Mouse (Mus musculus) myocyte (in vitro differentiated cells): ENCODE measurements at regions not wholly inside any gene's neighbourhood (a gene's known extent, or its start where the extent isn't known, plus 50 kb on each side); places are given as distances from the start of the nearest gene placed in this dataset.

ENCODE experiments used
- H3K27me3 ChIP-seq: one replicate; pipeline ENCODE4 v1.6.1; 2011; ENCODE audit not compliant: control insufficient read depth, insufficient read depth, insufficient read length
- H3K36me3 ChIP-seq: one replicate; pipeline ENCODE4 v1.6.1; 2011; ENCODE audit not compliant: control insufficient read depth, insufficient read depth
- H3K4me2 ChIP-seq: one replicate; pipeline ENCODE4 v1.6.1; 2011; ENCODE audit warnings: low read depth, control low read depth
- H3K4me3 ChIP-seq: one replicate; pipeline ENCODE4 v1.5.1; 2011; ENCODE audit warnings: mild to moderate bottlenecking, control low read depth, moderate library complexity
- H3K79me2 ChIP-seq: one replicate; pipeline ENCODE4 v1.6.1; 2011; ENCODE audit not compliant: control insufficient read depth, insufficient read depth
- H3ac ChIP-seq: one replicate; pipeline ENCODE4 v1.6.1; 2011; ENCODE audit not compliant: control insufficient read depth, insufficient read length
- CEBPB ChIP-seq: IDR thresholded peaks from 2 replicates; pipeline ENCODE4 v1.6.1; 2011; ENCODE audit warnings: mild to moderate bottlenecking, moderate library complexity; ENCODE audit not compliant: poor library complexity, insufficient read depth, severe bottlenecking
- E2F4 ChIP-seq: IDR thresholded peaks from one replicate; pipeline ENCODE4 v1.6.1; 2011; ENCODE audit warnings: mild to moderate bottlenecking, control low read depth, moderate library complexity; ENCODE audit not compliant: insufficient read depth
- MAX ChIP-seq: IDR thresholded peaks from one replicate; pipeline ENCODE4 v1.6.1; 2011; ENCODE audit warnings: low read depth, mild to moderate bottlenecking, control low read depth
- MYOD1 ChIP-seq, 3 experiments: IDR thresholded peaks; one replicate each; pipeline ENCODE4 v1.6.1; 2011; ENCODE audit warnings: control low read depth in 2 of 3, low read depth in 2 of 3, mild to moderate bottlenecking in 2 of 3, moderate library complexity in 1 of 3; ENCODE audit not compliant: insufficient read length in 2 of 3, control insufficient read depth in 1 of 3
- MYOG ChIP-seq, 3 experiments: IDR thresholded peaks; one replicate each; pipeline ENCODE4 v1.6.1; 2011; ENCODE audit warnings: control low read depth in 2 of 3, low read depth in 2 of 3, mild to moderate bottlenecking in 2 of 3; ENCODE audit not compliant: insufficient read length in 2 of 3, control insufficient read depth in 1 of 3, insufficient read depth in 1 of 3
- POLR2A ChIP-seq: IDR thresholded peaks from one replicate; pipeline ENCODE4 v1.6.1; 2011; ENCODE audit warnings: low read depth, mild to moderate bottlenecking, control low read depth, moderate library complexity; ENCODE audit not compliant: insufficient read length
- POLR2AphosphoS2 ChIP-seq: IDR thresholded peaks from one replicate; pipeline ENCODE4 v1.6.1; 2011; ENCODE audit warnings: low read depth, control low read depth; ENCODE audit not compliant: insufficient read length
- REST ChIP-seq: IDR thresholded peaks from one replicate; pipeline ENCODE4 v1.6.1; 2011; ENCODE audit warnings: mild to moderate bottlenecking, control low read depth, moderate library complexity; ENCODE audit not compliant: insufficient read depth, insufficient read length
- SRF ChIP-seq: IDR thresholded peaks from one replicate; pipeline ENCODE4 v1.6.1; 2011; ENCODE audit warnings: low read depth; ENCODE audit not compliant: control insufficient read depth, insufficient read length
- TCF12 ChIP-seq: IDR thresholded peaks from one replicate; pipeline ENCODE4 v1.6.1; 2011; ENCODE audit warnings: mild to moderate bottlenecking, control low read depth; ENCODE audit not compliant: poor library complexity, insufficient read depth, severe bottlenecking
- TCF3 ChIP-seq: IDR thresholded peaks from one replicate; pipeline ENCODE4 v1.6.1; 2011; ENCODE audit warnings: low read depth, control low read depth; ENCODE audit not compliant: insufficient read length
- USF1 ChIP-seq: IDR thresholded peaks from one replicate; pipeline ENCODE4 v1.6.1; 2011; ENCODE audit warnings: low read depth, mild to moderate bottlenecking, control low read depth, moderate library complexity

- H3K27me3 ChIP-seq, result no peaks in the 10 kb centered on the region
- H3K4me3 ChIP-seq, result no peak overlapping the region
- H3K36me3 ChIP-seq, result no peaks in the 10 kb centered on the region
- no peaks in the 10 kb centered on the region for H3K79me2 ChIP-seq
- H3K4me2 ChIP-seq, result no peak overlapping the region
- H3ac ChIP-seq, result no peak overlapping the region
- TF ChIP-seq TCF12, result no peak
- TF ChIP-seq POLR2AphosphoS2, result no peak
- no peak for TF ChIP-seq MAX
- no peak for TF ChIP-seq MYOD1 (IDR thresholded peaks at IDR 0.05; ENCODE audit: control insufficient read depth in 1 of 3, insufficient read length in 2 of 3, low read depth in 2 of 3)
- TF ChIP-seq USF1, result no peak
- TF ChIP-seq POLR2A, result no peak
- TF ChIP-seq SRF, result no peak
Observed at GRCm38 (mm10) chr12:5771399-5771978, 396.0 kb upstream of the Klhl29 start.

GRCm38 (mm10) chr12:5770531-5770930 lies 395.0 kb upstream of the Klhl29 start:
- TF ChIP-seq POLR2AphosphoS2 (no peak), USF1 (no peak), E2F4 (no peak), MYOD1 (IDR thresholded peaks at IDR 0.05; ENCODE audit: control insufficient read depth in 1 of 3, insufficient read length in 2 of 3, low read depth in 2 of 3) (no peak), TCF3 (no peak), SRF (no peak), MAX (no peak), MYOG (IDR thresholded peaks at IDR 0.05; ENCODE audit: control insufficient read depth in 1 of 3, insufficient read depth in 1 of 3, insufficient read length in 2 of 3, low read depth in 2 of 3) (no peak), REST (no peak), TCF12 (no peak)
- Histone ChIP-seq H3K4me3 (no peak overlapping the region), H3ac (no peak overlapping the region), H3K27me3 (no peaks in the 10 kb centered on the region), H3K79me2 (no peaks in the 10 kb centered on the region), H3K36me3 (no peaks in the 10 kb centered on the region), H3K4me2 (no peak overlapping the region)

- no peak overlapping the region for H3K4me2 ChIP-seq
- no peaks in the 10 kb centered on the region for H3K27me3 ChIP-seq
- no peak for TF ChIP-seq REST
- no peak for TF ChIP-seq E2F4
- no peak for TF ChIP-seq USF1
- no peak for TF ChIP-seq MYOG (IDR thresholded peaks at IDR 0.05; ENCODE audit: control insufficient read depth in 1 of 3, insufficient read depth in 1 of 3, insufficient read length in 2 of 3, low read depth in 2 of 3)
- TF ChIP-seq POLR2A, result no peak
- no peak for TF ChIP-seq MYOD1 (IDR thresholded peaks at IDR 0.05; ENCODE audit: control insufficient read depth in 1 of 3, insufficient read length in 2 of 3, low read depth in 2 of 3)
- TF ChIP-seq CEBPB, result no peak
- no peak overlapping the region for H3K4me3 ChIP-seq
- H3ac ChIP-seq, result no peak overlapping the region
- H3K79me2 ChIP-seq, result no peaks in the 10 kb centered on the region
- no peaks in the 10 kb centered on the region for H3K36me3 ChIP-seq
Observed at GRCm38 (mm10) chr12:5764445-5765170, 389.1 kb upstream of the Klhl29 start.

GRCm38 (mm10) chr12:5764026-5764425 lies 388.5 kb upstream of the Klhl29 start:
- no peaks in the 10 kb centered on the region for H3K36me3 ChIP-seq
- H3K27me3 ChIP-seq, result no peaks in the 10 kb centered on the region
- no peak overlapping the region for H3K4me2 ChIP-seq
- no peaks in the 10 kb centered on the region for H3K79me2 ChIP-seq
- TF ChIP-seq POLR2A (no peak), CEBPB (no peak), REST (no peak), MYOD1 (IDR thresholded peaks at IDR 0.05; ENCODE audit: control insufficient read depth in 1 of 3, insufficient read length in 2 of 3, low read depth in 2 of 3) (no peak), USF1 (no peak), MYOG (IDR thresholded peaks at IDR 0.05; ENCODE audit: control insufficient read depth in 1 of 3, insufficient read depth in 1 of 3, insufficient read length in 2 of 3, low read depth in 2 of 3) (no peak), TCF12 (no peak), TCF3 (no peak), POLR2AphosphoS2 (no peak), MAX (no peak), E2F4 (no peak)
- H3ac ChIP-seq, result no peak overlapping the region
- no peak overlapping the region for H3K4me3 ChIP-seq

GRCm38 (mm10) chr12:5762306-5762927 lies 386.9 kb upstream of the Klhl29 start:
- H3K27me3 ChIP-seq, result no peaks in the 10 kb centered on the region
- H3ac ChIP-seq, result no peak overlapping the region
- no peaks in the 10 kb centered on the region for H3K79me2 ChIP-seq
- no peaks in the 10 kb centered on the region for H3K36me3 ChIP-seq
- H3K4me2 ChIP-seq, result no peak overlapping the region
- H3K4me3 ChIP-seq, result no peak overlapping the region
- TF ChIP-seq USF1, result no peak
- no peak for TF ChIP-seq TCF3
- TF ChIP-seq TCF12, result no peak
- no peak for TF ChIP-seq MYOG (IDR thresholded peaks at IDR 0.05; ENCODE audit: control insufficient read depth in 1 of 3, insufficient read depth in 1 of 3, insufficient read length in 2 of 3, low read depth in 2 of 3)
- TF ChIP-seq POLR2AphosphoS2, result no peak
- TF ChIP-seq E2F4, result no peak
- TF ChIP-seq REST, result no peak
- no peak for TF ChIP-seq MAX
- no peak for TF ChIP-seq POLR2A
- TF ChIP-seq CEBPB, result no peak
- no peak for TF ChIP-seq SRF
- no peak for TF ChIP-seq MYOD1 (IDR thresholded peaks at IDR 0.05; ENCODE audit: control insufficient read depth in 1 of 3, insufficient read length in 2 of 3, low read depth in 2 of 3)
